Mouse (Mus musculus) heart, embryonic 16.5 days (tissue): Measurements from ENCODE around the gene E2f4. TPM values are rescaled to one million over a fixed set of nuclear protein-coding genes. Genes with fewer than 3 reads are reported as not detected.

Experiments
- ATAC-seq: fragments of 200-750 bp; cut with Nextera tagmentation; replicated peaks from 2 replicates; pipeline ENCODE4 v1.8.0; 2017; ENCODE audit warnings: moderate number of reproducible peaks; ENCODE audit not compliant: insufficient read depth, low FRiP score; ENCODE audit errors: extremely low read depth
- H3K27ac ChIP-seq: fragments of 300-500 bp; sonication (generic); 2 replicates; pipeline ENCODE4 v1.5.1; 2014; ENCODE audit warnings: mild to moderate bottlenecking, low read length, control low read depth, moderate library complexity
- H3K27me3 ChIP-seq: fragments of 300-500 bp; sonication (generic); 2 replicates; pipeline ENCODE4 v1.6.1; 2014; ENCODE audit warnings: low read length, mixed read lengths; ENCODE audit not compliant: control insufficient read depth, insufficient read depth
- H3K36me3 ChIP-seq: fragments of 300-500 bp; sonication (generic); 2 replicates; pipeline ENCODE4 v1.6.1; 2014; ENCODE audit not compliant: control insufficient read depth, insufficient read depth
- H3K4me1 ChIP-seq: fragments of 300-500 bp; sonication (generic); 2 replicates; pipeline ENCODE4 v1.6.1; 2014; ENCODE audit warnings: low read length, mixed read lengths; ENCODE audit not compliant: control insufficient read depth, insufficient read depth
- H3K4me2 ChIP-seq: fragments of 300-500 bp; sonication (generic); 2 replicates; pipeline ENCODE4 v1.6.1; 2014; ENCODE audit warnings: low read depth, mild to moderate bottlenecking, control low read depth, low read length
- H3K4me3 ChIP-seq: fragments of 300-500 bp; sonication (generic); 2 replicates; pipeline ENCODE4 v1.5.1; 2014; ENCODE audit warnings: mild to moderate bottlenecking, control low read depth, low read length
- H3K9ac ChIP-seq: fragments of 300-500 bp; sonication (generic); 2 replicates; pipeline ENCODE4 v1.6.1; 2014; ENCODE audit warnings: low read length, control low read depth
- H3K9me3 ChIP-seq: fragments of 300-500 bp; sonication (generic); replicated peaks from 2 replicates; pipeline ENCODE4 v1.6.1; 2016; ENCODE audit warnings: low read length; ENCODE audit not compliant: control insufficient read depth
- WGBS: fragments of 180-500 bp; shearing (Covaris S2); extraction: QIAGEN DNeasy Blood & Tissue Kit; methylation state at CpG from one replicate; pipeline ENCODE4 v1.1.7; 2014; 5-methylcytosine and 5-hydroxymethylcytosine counted together
- polyA plus RNA-seq: library from polyadenylated mRNA; unstranded; fragments of >200 nt; fragmentation: Nextera tagmentation; extraction: Ambion mirVana; gene quantifications from 2 replicates; pipeline ENCODE4 v1.2.1, GENCODE M21; 2015

The E2f4 gene
- polyA plus RNA-seq, 1 experiment from 2014 or later, result 61.1 TPM

GRCm38 (mm10) chr8:105266775-105267174 lies 30.7 kb upstream of the E2f4 start:
- Histone ChIP-seq H3K9ac (no peak overlapping the region), H3K4me1 (peaks cover 32% of the 10 kb centered on the region), H3K27me3 (peaks cover 48% of the 10 kb centered on the region), H3K4me2 (no peak overlapping the region), H3K9me3 (no peaks in the 10 kb centered on the region), H3K36me3 (no peaks in the 10 kb centered on the region), H3K4me3 (no peak overlapping the region), H3K27ac (no peak overlapping the region)
- no peak for ATAC-seq
- WGBS, result 51% methylated on average over 13 of the region's 13 CpGs

- Histone ChIP-seq H3K36me3 (no peaks in the 10 kb centered on the region), H3K27me3 (peaks cover 61% of the 10 kb centered on the region), H3K9me3 (no peaks in the 10 kb centered on the region), H3K4me2 (peak overlapping the region; percentile 93), H3K4me3 (peak overlapping the region; percentile 58), H3K27ac (no peak overlapping the region), H3K9ac (peak overlapping the region; percentile 71), H3K4me1 (peaks cover 32% of the 10 kb centered on the region)
- WGBS, result 5% methylated on average over 65 of the region's 65 CpGs
- ATAC-seq, result 0 out of 2 replicates have a peak, but pooled peaks have one; percentile 1
Observed at GRCm38 (mm10) chr8:105268342-105269074, 29.0 kb upstream of the E2f4 start.

GRCm38 (mm10) chr8:105269075-105269458 lies 28.4 kb upstream of the E2f4 start:
- peak; percentile 12; the same call in 1 of the 2 replicates for ATAC-seq
- WGBS, result 10% methylated on average over 10 of the region's 10 CpGs
- H3K27me3 ChIP-seq, result peaks cover 63% of the 10 kb centered on the region

GRCm38 (mm10) chr8:105269461-105269947 lies 28.0 kb upstream of the E2f4 start, which contains the start of gene Hsf4:
Hsf4 (plus strand) TSS chr8:105269801.
- Histone ChIP-seq H3K27me3 (peaks cover 67% of the 10 kb centered on the region), H3K27ac (no peak within 1 kb of the TSS), H3K4me1 (peaks cover 29% of the 10 kb centered on the region), H3K36me3 (no peaks in the 10 kb centered on the region), H3K4me3 (peak within 1 kb of the TSS; percentile 58), H3K9ac (peak within 1 kb of the TSS; percentile 71), H3K4me2 (peak within 1 kb of the TSS; percentile 93), H3K9me3 (no peaks in the 10 kb centered on the region)
- ATAC-seq, result peak; percentile 20; the same call in 1 of the 2 replicates
- 2% methylated on average over 42 of the region's 42 CpGs for WGBS

More at GRCm38 (mm10) chr8:105269075-105269458, 28.4 kb upstream of the E2f4 start:
- Histone ChIP-seq H3K9ac (peak overlapping the region; percentile 71), H3K27ac (no peak overlapping the region), H3K36me3 (no peaks in the 10 kb centered on the region), H3K9me3 (no peaks in the 10 kb centered on the region), H3K4me1 (peaks cover 29% of the 10 kb centered on the region), H3K4me2 (peak overlapping the region; percentile 93), H3K4me3 (peak overlapping the region; percentile 58)

- Histone ChIP-seq H3K27ac (no peak overlapping the region), H3K4me3 (peak overlapping the region; percentile 58), H3K9me3 (no peaks in the 10 kb centered on the region), H3K36me3 (no peaks in the 10 kb centered on the region), H3K27me3 (peaks cover 75% of the 10 kb centered on the region), H3K4me2 (peak overlapping the region; percentile 93), H3K9ac (peak overlapping the region; percentile 71), H3K4me1 (peaks cover 24% of the 10 kb centered on the region)
- WGBS, result 6% methylated on average over 39 of the region's 39 CpGs
- no peak for ATAC-seq
Observed at GRCm38 (mm10) chr8:105270101-105270915, 27.2 kb upstream of the E2f4 start.

- H3K4me2 ChIP-seq, result 0 out of 2 replicates have a peak overlapping the region, but pooled peaks have one; percentile 93
- no peak overlapping the region for H3K9ac ChIP-seq
- no peaks in the 10 kb centered on the region for H3K9me3 ChIP-seq
- H3K36me3 ChIP-seq, result no peaks in the 10 kb centered on the region
- ATAC-seq, result no peak
- no peak overlapping the region for H3K27ac ChIP-seq
- WGBS, result 6% methylated on average over 11 of the region's 11 CpGs
- no peak overlapping the region for H3K4me3 ChIP-seq
- H3K27me3 ChIP-seq, result peaks cover 81% of the 10 kb centered on the region
- peaks cover 29% of the 10 kb centered on the region for H3K4me1 ChIP-seq
Observed at GRCm38 (mm10) chr8:105270916-105271186, 26.6 kb upstream of the E2f4 start.

GRCm38 (mm10) chr8:105275387-105275786 lies 22.1 kb upstream of the E2f4 start:
- 15% methylated on average over 10 of the region's 11 CpGs for WGBS

GRCm38 (mm10) chr8:105275840-105276239 lies 21.6 kb upstream of the E2f4 start, which contains the start of gene Nol3:
Nol3 (plus strand) TSS chr8:105276140.
- Histone ChIP-seq H3K36me3 (no peaks in the 10 kb centered on the region), H3K9ac (peak within 1 kb of the TSS; percentile 63), H3K4me2 (peak within 1 kb of the TSS; percentile 68), H3K27me3 (peaks cover 69% of the 10 kb centered on the region), H3K27ac (no peak within 1 kb of the TSS), H3K4me3 (peak within 1 kb of the TSS; percentile 47), H3K9me3 (no peaks in the 10 kb centered on the region), H3K4me1 (peaks cover 8% of the 10 kb centered on the region)
- ATAC-seq, result no peak
- WGBS, result 7% methylated on average over 10 of the region's 10 CpGs

More at GRCm38 (mm10) chr8:105275387-105275786, 22.1 kb upstream of the E2f4 start:
- Histone ChIP-seq H3K4me3 (peak overlapping the region; percentile 47; the same call in 1 of the 2 replicates), H3K4me2 (peak overlapping the region; percentile 68), H3K27me3 (peaks cover 72% of the 10 kb centered on the region), H3K27ac (no peak overlapping the region), H3K36me3 (no peaks in the 10 kb centered on the region), H3K4me1 (peaks cover 9% of the 10 kb centered on the region), H3K9me3 (no peaks in the 10 kb centered on the region), H3K9ac (peak overlapping the region; percentile 63)
- no peak for ATAC-seq
